Mouse (Mus musculus): Measurements from ENCODE around the gene Tom1l2.
A peak's percentile ranks its signal among the peaks of the same experiment; 100 is the strongest.

The Tom1l2 gene

GRCm38 (mm10) chr11:60225874-60226273 is 126.8 kb downstream of the Tom1l2 start:
- DNase-seq: peak in 1 of 2 experiments; percentile 25

DNA sequence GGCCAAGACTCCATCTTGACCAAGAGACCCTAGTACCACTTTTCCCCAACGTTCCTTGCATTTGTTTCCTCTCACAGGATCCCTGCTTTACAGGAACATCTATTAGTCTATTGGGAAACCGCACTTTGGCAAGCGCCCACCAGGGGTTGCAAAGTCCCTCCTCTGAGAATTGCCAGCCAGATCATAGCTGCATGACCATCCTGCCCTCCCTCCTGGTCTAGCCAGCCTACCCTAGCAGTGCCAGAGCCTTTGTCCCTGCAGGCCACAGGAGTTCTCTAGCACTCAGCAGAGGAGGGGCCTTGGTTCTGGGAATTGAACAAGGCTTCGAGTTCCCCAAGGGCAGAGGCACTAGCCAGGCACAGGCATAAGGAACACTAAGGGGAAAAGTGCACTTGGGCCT is 128.0 kb downstream of the Tom1l2 start:
- peak in 1 of 2 experiments; percentile 69 for DNase-seq

GRCm38 (mm10) chr11:60222469-60223236 is 130.1 kb downstream of the Tom1l2 start, which contains the start of gene Srebf1:
Gene Srebf1 (minus strand): TSS chr11:60222581.
- peak; percentile 84 to 91 for DNase-seq

GRCm38 (mm10) chr11:60222085-60222468 is 130.6 kb downstream of the Tom1l2 start:
- no peak for DNase-seq

- DNase-seq: no peak
Measured at GRCm38 (mm10) chr11:60221425-60221824, 131.3 kb downstream of the Tom1l2 start.

GRCm38 (mm10) chr11:60220291-60220804 is 132.4 kb downstream of the Tom1l2 start:
- peak; percentile 94 for DNase-seq

GRCm38 (mm10) chr11:60219609-60220008 is 133.1 kb downstream of the Tom1l2 start:
- DNase-seq: no peak

- DNase-seq: no peak
Measured at GRCm38 (mm10) chr11:60217467-60217866, 135.2 kb downstream of the Tom1l2 start.

DNA sequence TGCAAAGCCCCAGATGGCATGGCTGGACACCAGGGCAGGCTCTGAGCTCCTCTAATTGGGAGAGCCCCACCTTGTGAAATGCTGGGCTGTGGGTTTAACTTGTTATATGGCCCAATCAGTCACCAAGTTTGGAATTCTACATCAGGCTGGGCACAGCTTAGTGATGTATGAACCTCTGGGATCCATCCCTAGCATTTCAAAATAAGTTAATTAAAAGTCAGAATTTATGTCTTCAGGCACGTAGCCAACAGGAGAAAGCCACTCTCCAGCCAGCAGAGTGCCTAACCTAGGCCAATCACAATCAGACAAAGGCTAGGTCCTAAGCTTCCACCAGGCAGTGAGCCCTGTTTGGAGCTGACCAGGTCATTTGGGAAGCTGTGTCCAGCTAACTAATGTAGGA is 136.0 kb downstream of the Tom1l2 start:
- no peak for DNase-seq

- DNase-seq: no peak
Measured at GRCm38 (mm10) chr11:60213266-60213665, 139.4 kb downstream of the Tom1l2 start.

- no peak for DNase-seq
Measured at GRCm38 (mm10) chr11:60211761-60212160, 140.9 kb downstream of the Tom1l2 start.

- no peak for DNase-seq
Measured at GRCm38 (mm10) chr11:60211152-60211551, 141.6 kb downstream of the Tom1l2 start.

- DNase-seq: peak; percentile 95 to 98
Measured at GRCm38 (mm10) chr11:60210305-60210724, 142.4 kb downstream of the Tom1l2 start.

DNA sequence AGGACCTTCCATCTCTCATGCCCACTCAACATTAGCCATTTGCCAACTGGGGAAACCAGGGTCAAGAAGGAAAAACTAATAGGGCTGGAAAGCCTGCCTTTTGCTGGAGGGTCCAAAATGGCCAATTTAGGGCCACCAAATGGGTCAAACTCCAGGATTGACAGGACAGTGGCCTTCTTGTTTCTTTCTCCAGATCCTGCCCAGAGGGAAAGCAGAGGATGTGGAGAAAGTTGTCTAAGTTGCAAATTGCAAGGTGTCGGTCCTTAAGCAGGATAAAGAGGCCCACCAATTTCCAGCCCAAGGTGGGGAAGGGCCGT is 142.8 kb downstream of the Tom1l2 start:
- no peak for DNase-seq

GRCm38 (mm10) chr11:60209217-60209932 is 143.3 kb downstream of the Tom1l2 start:
- DNase-seq: peak; percentile 89 to 90

DNA sequence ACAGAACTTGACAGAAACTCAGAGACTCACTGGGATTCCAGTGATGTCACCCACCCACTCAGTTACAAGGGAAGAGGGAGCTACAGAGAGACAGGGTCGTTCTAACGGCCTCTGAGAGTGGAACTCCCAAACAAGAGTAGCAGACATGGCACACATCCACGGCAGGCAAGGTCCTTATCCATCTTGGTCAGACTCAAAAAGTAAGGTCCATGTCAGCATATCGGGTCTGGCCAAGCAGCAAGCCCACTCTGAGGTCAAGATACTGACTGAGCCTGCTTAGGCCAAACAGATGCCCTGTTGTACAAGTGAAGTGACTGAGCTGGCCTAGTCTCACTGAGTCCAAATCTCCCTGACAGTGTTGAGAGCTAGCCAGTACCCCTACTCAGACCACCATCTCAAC is 144.0 kb downstream of the Tom1l2 start:
- DNase-seq: no peak

- peak; percentile 40 to 72 for DNase-seq
Measured at GRCm38 (mm10) chr11:60208201-60208600, 144.5 kb downstream of the Tom1l2 start.

DNA sequence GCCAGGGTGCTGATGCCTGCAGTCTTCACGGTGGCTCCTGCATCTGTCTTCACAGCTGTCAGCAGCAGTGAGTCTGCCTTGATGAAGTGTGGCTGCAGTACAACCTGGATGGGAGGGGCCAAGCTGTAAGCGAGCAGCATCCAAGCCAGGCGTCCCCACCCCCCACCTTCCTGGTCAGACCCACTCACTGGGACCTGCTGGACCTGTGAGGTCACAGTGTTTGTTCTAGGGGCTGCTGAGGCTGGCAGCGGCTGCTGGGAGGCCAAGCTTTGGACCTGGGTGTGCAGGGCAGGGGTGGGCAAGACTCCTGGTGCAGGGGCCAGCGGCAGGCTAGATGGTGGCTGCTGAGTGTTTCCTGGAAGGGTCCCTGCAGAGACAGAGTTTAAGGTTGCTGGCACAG is 146.5 kb downstream of the Tom1l2 start:
- no peak for DNase-seq

- DNase-seq: no peak
Measured at GRCm38 (mm10) chr11:60205026-60205425, 147.7 kb downstream of the Tom1l2 start.

DNA sequence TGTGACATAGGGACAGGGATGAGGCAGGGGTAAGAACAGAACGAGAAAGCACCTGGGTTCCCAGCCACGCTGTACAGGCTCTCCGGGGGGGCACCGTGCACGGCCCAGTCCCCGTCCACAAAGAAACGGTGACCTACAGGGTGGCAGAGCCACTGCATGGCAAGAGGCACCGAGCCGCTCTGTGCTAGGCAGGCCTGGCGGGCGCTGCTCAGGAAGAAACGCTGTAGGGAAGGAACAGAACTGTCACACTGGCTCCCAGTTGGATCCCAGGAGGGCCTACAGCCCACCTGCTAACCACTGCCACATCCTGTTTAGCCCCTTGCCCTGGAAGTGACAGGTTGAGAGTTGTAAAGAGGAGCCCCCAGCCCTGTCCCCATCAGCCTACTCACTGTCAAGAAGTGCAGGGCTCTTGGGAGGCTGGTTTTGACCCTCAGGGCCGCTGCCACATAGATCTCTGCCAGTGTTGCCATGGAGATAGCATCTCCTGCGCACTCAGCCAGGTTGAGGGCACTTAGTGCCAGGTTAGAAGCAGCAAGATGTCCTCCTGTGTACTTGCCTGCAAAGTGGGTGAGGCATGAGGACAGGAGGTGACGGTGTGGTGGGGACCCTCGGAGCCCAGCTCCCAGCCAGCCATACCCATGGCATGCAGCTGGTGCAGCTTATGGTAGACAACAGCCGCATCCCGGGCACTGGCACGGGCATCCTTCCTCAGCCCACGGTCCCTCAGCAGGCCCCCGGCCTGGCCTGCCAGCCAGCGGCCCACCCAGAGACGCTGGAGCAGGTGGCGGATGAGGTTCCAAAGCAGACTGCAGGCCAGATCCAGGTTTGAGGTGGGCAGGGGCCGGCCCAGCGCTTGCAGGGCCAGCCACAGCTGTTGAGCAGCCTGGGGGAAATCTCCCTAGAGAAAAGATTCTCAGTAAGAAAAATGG is 149.7 kb downstream of the Tom1l2 start:
- no peak for DNase-seq

- no peak for DNase-seq
Measured at GRCm38 (mm10) chr11:60200384-60200783, 152.3 kb downstream of the Tom1l2 start.

DNA sequence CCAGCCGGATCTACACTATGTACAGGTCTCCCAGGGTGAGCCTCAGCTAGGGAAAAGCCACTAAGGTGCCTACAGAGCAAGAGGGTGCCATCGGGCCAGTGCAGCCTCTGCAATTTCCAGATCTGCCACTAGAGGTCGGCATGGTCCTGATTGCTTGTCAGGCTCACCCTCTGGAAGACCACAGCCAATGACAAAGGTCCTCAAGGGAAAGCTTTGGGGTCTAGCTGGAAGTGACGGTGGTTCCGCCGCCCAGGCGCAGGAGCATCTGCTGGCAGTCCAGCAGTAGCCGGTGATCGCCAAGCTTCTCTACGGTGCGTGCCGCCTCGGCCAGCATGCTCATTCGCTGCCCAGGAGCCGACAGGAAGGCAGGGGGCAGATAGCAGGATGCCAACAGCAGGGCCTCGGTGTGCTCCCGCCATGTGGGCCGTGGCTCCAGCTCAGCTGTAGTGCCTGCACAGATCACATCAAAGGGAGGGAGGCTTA is 153.0 kb downstream of the Tom1l2 start:
- peak; percentile 91 to 96 for DNase-seq

GRCm38 (mm10) chr11:60198651-60199050 is 154.1 kb downstream of the Tom1l2 start:
- no peak for DNase-seq

All from kidney, postnatal 25 days (tissue).